Mouse (Mus musculus) ES-E14 (cell line): ENCODE data around the gene Asphd2. TPM values are rescaled to one million over a fixed set of nuclear protein-coding genes. Genes with fewer than 3 reads are reported as not detected.

Source experiments
- DNase-seq: peaks from one replicate; pipeline ENCODE4 v3.0.0-alpha.2; 2013; ENCODE audit warnings: low read depth, low spot score
- H3K27ac ChIP-seq: 2 replicates; pipeline ENCODE4 v1.5.1; 2012; ENCODE audit warnings: low read depth, mild to moderate bottlenecking, low read length, moderate library complexity, mixed read lengths; ENCODE audit not compliant: poor library complexity, insufficient read depth, severe bottlenecking
- H3K36me3 ChIP-seq: 2 replicates; pipeline ENCODE4 v1.6.1; 2012; ENCODE audit warnings: mild to moderate bottlenecking, low read length, moderate library complexity, mixed read lengths; ENCODE audit not compliant: control insufficient read depth, poor library complexity, insufficient read depth, severe bottlenecking
- H3K4me1 ChIP-seq, 2 experiments: fragments of 150-350 bp in 1 of 2; sonication (generic) in 1 of 2; 2 replicates each; pipeline ENCODE4 v1.6.1; 2012; ENCODE audit warnings: low read length in 2 of 2, mild to moderate bottlenecking in 1 of 2, mixed read lengths in 1 of 2; ENCODE audit not compliant: control insufficient read depth in 2 of 2, insufficient read depth in 2 of 2, poor library complexity in 1 of 2
- H3K4me3 ChIP-seq, 2 experiments: fragments of 150-350 bp in 1 of 2; sonication (generic) in 1 of 2; 2 replicates each; pipeline ENCODE4 v1.5.1; 2012; ENCODE audit warnings: low read length in 2 of 2, low read depth in 1 of 2, mild to moderate bottlenecking in 1 of 2, mixed read lengths in 1 of 2; ENCODE audit not compliant: insufficient read depth in 1 of 2, poor library complexity in 1 of 2, severe bottlenecking in 1 of 2
- H3K9ac ChIP-seq: 2 replicates; pipeline ENCODE4 v1.6.1; 2012; ENCODE audit warnings: low read depth, mild to moderate bottlenecking, low read length, mixed read lengths; ENCODE audit not compliant: poor library complexity, insufficient read depth, severe bottlenecking
- H3K9me3 ChIP-seq: fragments of 150-350 bp; sonication (generic); 2 replicates; pipeline ENCODE4 v1.6.1; 2012; ENCODE audit warnings: low read depth, mild to moderate bottlenecking, low read length; ENCODE audit not compliant: control insufficient read depth, insufficient read depth
- CHD2 ChIP-seq: IDR thresholded peaks from 2 replicates; pipeline ENCODE4 v1.6.1; 2014; ENCODE audit warnings: mild to moderate bottlenecking, low read depth, low read length, inconsistent platforms
- HCFC1 ChIP-seq: IDR thresholded peaks from 2 replicates; pipeline ENCODE4 v1.6.1; 2012; ENCODE audit warnings: low read length, inconsistent platforms, borderline replicate concordance; ENCODE audit not compliant: insufficient read depth
- MAFK ChIP-seq: IDR thresholded peaks from 2 replicates; pipeline ENCODE4 v1.6.1; 2014; ENCODE audit warnings: mild to moderate bottlenecking, low read depth, low read length, inconsistent platforms; ENCODE audit not compliant: insufficient read depth
- ZC3H11A ChIP-seq: IDR thresholded peaks from 2 replicates; pipeline ENCODE4 v1.6.1; 2012; ENCODE audit warnings: low read depth, mild to moderate bottlenecking, inconsistent platforms, low read length, borderline replicate concordance
- ZNF384 ChIP-seq: IDR thresholded peaks from 2 replicates; pipeline ENCODE4 v1.6.1; 2012; ENCODE audit warnings: low read depth, low read length, inconsistent platforms
- in situ Hi-C, 2 experiments: fragments of 600-800 bp; cut with MboI; formaldehyde crosslinking; loops; one replicate each; pipeline ENCODE4 v1.15.1; 2025; ENCODE audit warnings: low sequenced_read_pairs in 2 of 2, inconsistent platforms in 1 of 2; ENCODE audit not compliant: unreplicated experiment in 2 of 2
- total RNA-seq: library from RNA; depleted of rRNA; stranded (reverse); fragments of 300-350 nt; gene quantifications from 2 replicates; pipeline ENCODE4 v1.2.3, GENCODE M21; 2012

Gene Asphd2
- total RNA-seq, 1 experiment: 4.6 TPM

- H3K36me3 ChIP-seq: peaks cover 11% of the 10 kb centered on the region; the same call in 1 of the 2 replicates
- no peak overlapping the region for H3K27ac ChIP-seq
Measured at GRCm38 (mm10) chr5:112359520-112359919, 35.1 kb downstream of the Asphd2 start.

DNA sequence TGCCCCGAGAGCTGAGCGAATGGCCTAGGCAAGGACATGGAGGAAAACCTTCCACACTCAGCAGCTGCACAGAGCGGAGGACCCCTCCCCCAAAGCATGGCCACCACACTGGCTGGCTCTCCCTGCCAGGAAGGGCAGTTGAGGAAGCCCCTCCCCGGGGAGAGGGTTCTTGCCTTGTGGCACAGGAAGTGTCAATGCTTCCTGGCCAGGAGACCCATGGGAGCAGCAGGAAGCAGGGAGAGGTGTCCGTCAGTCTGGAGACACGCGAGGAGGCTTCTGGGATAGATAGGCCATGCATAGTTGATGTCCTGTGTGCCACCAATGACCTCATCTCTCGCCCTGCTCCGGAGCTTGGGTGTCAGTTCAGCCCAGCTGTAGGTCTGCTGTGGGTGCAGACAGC lies 38.3 kb downstream of the Asphd2 start:
- Histone ChIP-seq H3K4me1 (peaks cover 2 to 3% of the 10 kb centered on the region in 2 experiments; a peak in 1 of 4 replicates), H3K36me3 (peaks cover 10% of the 10 kb centered on the region; the same call in 1 of the 2 replicates), H3K9ac (no peak overlapping the region), H3K4me3 (no peak overlapping the region), H3K9me3 (no peaks in the 10 kb centered on the region), H3K27ac (no peak overlapping the region)
- TF ChIP-seq ZNF384 (no peak), MAFK (no peak), CHD2 (no peak), HCFC1 (no peak), ZC3H11A (no peak)
- in situ Hi-C loops: no loop called here
- no peak for DNase-seq

More at GRCm38 (mm10) chr5:112359520-112359919, 35.1 kb downstream of the Asphd2 start:
- H3K9ac ChIP-seq: no peak overlapping the region
- H3K4me3 ChIP-seq: no peak overlapping the region
- DNase-seq: no peak
- peaks cover 2 to 4% of the 10 kb centered on the region in 2 experiments; a peak in 1 of 4 replicates for H3K4me1 ChIP-seq
- in situ Hi-C loops: no loop called here
- H3K9me3 ChIP-seq: no peaks in the 10 kb centered on the region
- TF ChIP-seq HCFC1: no peak

DNA sequence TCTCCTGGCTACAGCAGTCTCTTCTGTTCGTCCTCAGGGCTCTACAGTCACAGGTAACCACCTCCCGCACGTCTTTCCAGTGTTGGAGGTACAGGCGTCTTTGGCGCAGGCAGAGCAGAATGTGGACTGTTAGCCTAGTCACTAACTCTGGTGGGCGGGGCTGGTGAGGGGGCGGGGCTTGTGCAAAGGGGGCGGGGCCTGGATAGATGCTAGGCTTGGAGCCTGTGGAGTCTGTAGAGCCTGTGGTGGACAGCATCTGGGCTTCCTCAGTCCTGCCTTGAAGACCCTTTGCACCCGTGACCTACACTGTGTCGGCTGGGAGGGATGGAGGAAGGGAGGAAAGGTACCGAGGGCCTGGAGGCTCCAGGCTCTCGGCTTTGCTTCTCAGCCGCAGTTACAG lies 38.8 kb downstream of the Asphd2 start, which contains the start of gene Gm6583:
TSS of gene Gm6583 (minus strand) at position 124 of the 400 bp plus-strand sequence.
- TF ChIP-seq CHD2: no peak
- no peak for TF ChIP-seq HCFC1
- no peak for TF ChIP-seq MAFK
- TF ChIP-seq ZC3H11A: no peak
- TF ChIP-seq ZNF384: no peak
- Histone ChIP-seq H3K4me1 (peaks cover 2 to 3% of the 10 kb centered on the region in 2 experiments; a peak in 1 of 4 replicates), H3K9ac (no peak within 1 kb of the TSS), H3K4me3 (peak within 1 kb of the TSS in 1 of 2 experiments; percentile 11; a peak in 1 of 4 replicates), H3K27ac (no peak within 1 kb of the TSS), H3K36me3 (peaks cover 10% of the 10 kb centered on the region; the same call in 1 of the 2 replicates), H3K9me3 (no peaks in the 10 kb centered on the region)
- no peak for DNase-seq
- in situ Hi-C loops: no loop called here

DNA sequence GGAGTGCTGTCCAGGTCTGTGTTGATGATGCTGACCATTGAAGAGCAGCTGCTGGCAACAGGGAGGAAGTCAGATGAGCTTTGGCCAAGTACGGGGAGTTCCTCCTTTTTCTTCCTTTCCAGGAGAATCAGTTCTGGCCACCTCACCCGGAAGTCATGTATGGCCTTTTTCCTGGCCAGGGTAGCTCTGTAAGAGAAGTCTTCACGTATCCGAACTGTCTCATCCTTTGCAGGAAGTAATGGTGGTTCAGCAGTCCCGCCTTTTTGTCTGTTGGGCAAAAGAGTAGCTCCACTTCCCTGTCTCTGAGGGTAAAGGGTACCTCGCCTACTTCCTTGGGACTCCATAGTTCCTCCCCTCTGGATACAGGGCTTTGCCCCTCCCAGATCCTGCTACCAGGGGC lies 39.2 kb downstream of the Asphd2 start:
- TF ChIP-seq HCFC1 (no peak), MAFK (no peak), ZC3H11A (no peak), CHD2 (no peak), ZNF384 (no peak)
- Histone ChIP-seq H3K4me1 (peaks cover 2 to 3% of the 10 kb centered on the region in 2 experiments; a peak in 1 of 4 replicates), H3K9ac (no peak overlapping the region), H3K9me3 (no peaks in the 10 kb centered on the region), H3K36me3 (peaks cover 10% of the 10 kb centered on the region; the same call in 1 of the 2 replicates), H3K27ac (no peak overlapping the region), H3K4me3 (peak overlapping the region in 1 of 2 experiments; percentile 11; a peak in 1 of 4 replicates)
- in situ Hi-C loops: no loop called here
- DNase-seq: no peak

DNA sequence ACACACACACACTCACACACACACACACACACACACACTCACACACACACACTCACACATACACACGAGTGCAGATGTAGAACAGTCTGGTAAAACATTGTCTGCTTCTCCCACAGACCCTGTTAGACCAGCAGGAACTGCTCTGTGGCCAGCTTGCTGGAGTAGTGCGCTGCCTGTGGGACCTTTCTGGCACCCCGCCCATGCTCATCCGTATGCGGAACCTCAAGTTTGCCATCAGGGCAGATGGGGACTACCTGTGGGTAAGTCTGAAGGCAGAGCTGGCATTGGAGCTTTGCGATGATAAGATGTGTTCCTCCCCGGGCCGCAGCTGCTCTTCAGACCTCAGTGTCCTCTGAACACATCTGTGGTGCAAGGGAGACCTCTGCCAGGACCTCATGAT lies 45.5 kb downstream of the Asphd2 start:
- TF ChIP-seq MAFK (no peak), HCFC1 (no peak), ZC3H11A (no peak), ZNF384 (no peak), CHD2 (no peak)
- no peaks in the 10 kb centered on the region for H3K9me3 ChIP-seq
- H3K4me3 ChIP-seq: no peak overlapping the region
- H3K27ac ChIP-seq: no peak overlapping the region
- no peaks in the 10 kb centered on the region for H3K4me1 ChIP-seq
- in situ Hi-C loops: loop anchor here in 1 of 2 experiments (25.0 kb wide), 1 partner anchor 112 kb away; no protein-coding TSS in a partner anchor
- no peak for DNase-seq
- peaks cover 25% of the 10 kb centered on the region for H3K36me3 ChIP-seq
- H3K9ac ChIP-seq: no peak overlapping the region
